Mouse (Mus musculus) effector memory CD4-positive, alpha-beta T cell, adult 7 months (primary cell): ENCODE data around the gene Chpt1. TPM values are rescaled to one million over a fixed set of nuclear protein-coding genes. Genes with fewer than 3 reads are reported as not detected.

Source experiments
- polyA plus RNA-seq: library from polyadenylated mRNA; unstranded; fragments of 100-300 nt; shearing (Covaris generic); gene quantifications from one replicate; pipeline ENCODE4 v1.2.1, GENCODE M21; 2017

Chpt1 gene
- polyA plus RNA-seq: 34.1 TPM

DNA sequence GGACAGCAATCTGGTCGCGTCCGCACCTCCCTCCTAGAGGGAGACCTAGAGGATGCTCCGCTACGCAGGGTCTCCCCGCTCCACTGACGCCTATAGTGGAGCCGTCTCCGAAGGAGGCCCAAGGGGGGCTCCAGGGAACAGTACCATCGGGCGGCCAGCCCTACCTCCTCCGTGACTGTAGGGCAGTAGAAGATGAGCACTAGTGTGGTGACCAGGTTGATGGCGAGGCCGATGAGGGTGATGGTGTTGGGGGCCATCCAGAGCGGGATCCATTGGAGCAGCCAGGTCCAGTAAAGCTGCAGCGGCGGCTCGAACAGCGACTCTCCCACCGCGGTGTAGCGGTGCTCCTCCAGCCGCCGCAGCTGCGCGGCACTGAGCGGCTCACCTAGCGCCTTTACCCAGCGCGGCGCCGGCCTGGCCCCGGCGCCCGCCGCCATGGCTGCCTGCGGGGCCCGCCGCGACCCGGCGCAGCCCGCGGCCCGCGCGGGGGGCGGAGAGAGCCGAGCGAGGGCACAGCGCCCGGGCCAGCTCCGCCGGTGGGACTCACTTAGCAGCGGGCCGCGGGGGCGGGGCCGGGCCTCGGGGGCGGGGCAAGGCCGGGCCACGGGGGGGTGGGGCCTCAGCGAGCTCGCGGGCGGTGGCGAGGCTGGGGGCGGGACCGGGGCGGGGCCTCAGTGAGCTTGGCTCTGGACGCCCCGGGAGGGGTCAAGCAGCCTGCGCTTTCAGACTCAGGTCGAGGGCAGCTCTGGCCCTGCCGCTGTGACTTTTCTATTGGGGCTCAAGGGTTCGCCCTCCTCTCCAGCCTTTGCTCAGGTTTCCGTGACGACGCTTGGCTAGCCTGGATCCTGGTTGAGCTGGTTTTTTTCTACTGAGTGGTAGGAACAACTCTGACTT is at the start of gene Chpt1:
Gene Chpt1 (minus strand): TSS at position 653 of the 894 bp plus-strand sequence.

DNA sequence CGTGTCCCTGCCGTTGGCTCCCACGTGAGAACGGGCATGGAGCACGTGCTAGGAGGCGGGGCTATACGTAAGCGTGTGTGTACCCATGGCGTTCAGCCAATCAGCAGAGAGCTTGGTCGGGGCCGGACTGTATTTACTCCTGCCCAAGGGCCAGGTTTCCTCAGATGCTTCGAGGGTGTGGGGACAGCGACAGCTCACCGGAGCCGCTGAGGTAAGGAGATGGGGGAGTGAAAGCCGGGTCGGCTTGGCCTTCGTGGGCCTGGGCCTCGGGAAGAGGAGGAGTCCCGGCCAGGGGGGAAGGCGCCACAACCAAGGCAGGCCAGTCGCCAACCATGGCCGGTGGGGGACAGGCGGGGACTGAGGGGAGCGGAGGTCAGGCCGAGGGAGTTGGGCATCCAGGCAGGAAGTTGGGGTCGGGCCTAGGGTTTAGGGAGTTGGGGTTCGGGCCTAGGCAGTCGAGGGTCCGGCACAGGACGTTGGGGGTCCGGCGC is 44.3 kb downstream of the Chpt1 start, which contains the start of gene Sycp3:
Gene Sycp3 (plus strand): TSS at position 68 of the 491 bp plus-strand sequence.

Other genes starting within 250 kb of the Chpt1 start
- 0.54 TPM for gene Dram1, start 125.0 kb downstream of the Chpt1 start, polyA plus RNA-seq
- 88.4 TPM for gene Gnptab, start 124.9 kb downstream of the Chpt1 start, polyA plus RNA-seq
- gene Sycp3, start 44.5 kb downstream of the Chpt1 start, polyA plus RNA-seq: not detected
- gene Mybpc1, start 101.1 kb upstream of the Chpt1 start, polyA plus RNA-seq: not detected
- 0.54 TPM for gene Spic, start 180.9 kb upstream of the Chpt1 start, polyA plus RNA-seq
- gene Arl1, start 226.8 kb upstream of the Chpt1 start, polyA plus RNA-seq: 78.3 TPM